Mouse (Mus musculus): ENCODE measurements around the gene Ece2. TPM values are rescaled to one million over a fixed set of nuclear protein-coding genes. Genes with fewer than 3 reads are reported as not detected.
A peak's percentile ranks its signal among the peaks of the same experiment; 100 is the strongest.

Ece2 gene
- polyA plus RNA-seq (2016; fragmentation: Nextera tagmentation; extraction: Ambion mirVana): 7.8 and 9.7 TPM in 2 replicates

GRCm38 (mm10) chr16:20629731-20630634, at the start of gene Ece2:
Gene Ece2, plus strand, starts transcription at chr16:20629828.
- Histone ChIP-seq H3K4me3 (peak within 1 kb of the TSS; percentile 63), H3K27ac (replicated peaks) (no peak within 1 kb of the TSS)
- WGBS: 9% methylated on average over 43 of the region's 54 CpGs

DNA sequence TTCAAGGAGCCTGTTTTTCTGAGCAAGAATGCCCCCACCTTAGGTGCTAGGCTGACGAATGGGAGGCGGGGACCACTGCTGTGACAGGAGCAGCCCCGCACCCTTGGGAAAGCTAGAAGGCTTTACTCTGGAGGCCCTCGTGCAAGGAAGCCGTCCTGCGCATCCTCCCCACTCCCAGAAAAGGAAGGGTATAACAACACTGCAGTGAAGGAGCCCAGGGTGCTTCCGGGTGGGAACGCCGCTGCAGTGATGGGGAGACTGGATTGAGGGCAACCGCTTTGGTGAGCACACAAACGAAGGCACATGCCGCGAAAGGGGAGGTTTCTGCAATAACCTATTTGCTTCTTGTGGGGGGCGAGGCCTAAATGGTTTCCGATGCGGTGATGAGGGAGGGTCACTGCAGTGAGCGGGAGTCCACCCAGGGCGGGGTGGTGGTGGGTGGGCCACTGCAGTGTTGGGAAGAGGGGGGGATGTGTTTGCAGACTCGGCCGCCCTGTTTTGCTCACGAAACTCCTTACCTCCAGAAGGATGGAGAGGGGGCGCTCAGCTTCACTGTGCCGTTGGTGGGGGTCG, 40.2 kb upstream of the Ece2 start, which contains the start of gene Vwa5b2:
Gene Vwa5b2, plus strand, starts transcription at position 106 of the 573 bp plus-strand sequence.
- 1% methylated on average over 24 of the region's 24 CpGs for WGBS
- Histone ChIP-seq H3K27me3 (peaks cover 72% of the 10 kb centered on the region), H3K9me3 (no peaks in the 10 kb centered on the region), H3K27ac (replicated peaks) (no peak within 1 kb of the TSS), H3K9ac (replicated peaks) (peak within 1 kb of the TSS; percentile 61), H3K36me3 (no peaks in the 10 kb centered on the region), H3K4me1 (peaks cover 24% of the 10 kb centered on the region), H3K4me2 (replicated peaks) (peak within 1 kb of the TSS; percentile 80), H3K4me3 (peak within 1 kb of the TSS; percentile 51)
- peak; percentile 79 for ATAC-seq (ENCODE audit: low FRiP score, low read depth)

More at GRCm38 (mm10) chr16:20629731-20630634, at the start of gene Ece2:
- Histone ChIP-seq H3K4me2 (replicated peaks) (peak within 1 kb of the TSS; percentile 97), H3K9ac (replicated peaks) (peak within 1 kb of the TSS; percentile 78), H3K27me3 (peaks cover 18% of the 10 kb centered on the region), H3K4me1 (0 out of 2 replicates have a peak, but pooled peaks cover 12% of the 10 kb centered on the region), H3K36me3 (peaks cover 6% of the 10 kb centered on the region; the same call in 1 of the 2 replicates), H3K9me3 (no peaks in the 10 kb centered on the region)
- peak; percentile 74 for ATAC-seq (ENCODE audit: low FRiP score, low read depth)

DNA sequence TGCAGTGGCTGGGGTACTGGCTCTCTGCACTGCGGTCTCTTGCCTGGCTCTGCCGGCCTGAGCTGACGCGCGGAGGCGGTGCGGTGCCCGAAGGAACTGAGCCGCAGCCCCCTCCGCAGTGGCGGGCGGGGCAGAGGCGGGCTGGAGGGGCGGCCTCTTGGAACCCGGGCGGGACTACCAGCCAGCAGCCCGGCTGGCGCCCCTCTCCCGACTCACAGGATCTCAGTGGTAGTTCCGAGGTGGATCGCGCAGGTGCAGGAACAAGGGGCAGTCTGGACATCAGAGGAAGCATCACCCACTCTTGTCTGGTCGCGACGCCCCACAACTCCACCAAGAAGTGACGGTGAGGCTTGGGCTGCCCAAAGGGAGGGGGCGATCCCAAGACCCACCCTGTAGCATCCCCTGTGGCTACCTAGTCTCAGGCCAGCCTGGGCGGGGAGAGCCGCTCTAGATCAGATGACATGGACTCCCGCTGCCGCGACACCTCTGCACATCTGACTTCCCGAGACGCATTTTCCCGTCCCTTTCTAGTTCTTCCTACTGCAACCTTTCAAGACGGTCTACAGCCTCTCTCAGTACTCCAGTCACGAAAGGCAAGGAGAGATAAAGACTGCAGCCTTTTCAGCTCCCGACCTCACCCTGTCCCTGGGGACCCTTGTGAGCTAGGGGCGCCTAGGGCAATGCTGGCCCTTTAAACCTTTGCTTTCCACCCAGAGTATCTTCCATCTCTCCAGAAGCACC, 39.5 kb upstream of the Ece2 start:
- ATAC-seq (ENCODE audit: low FRiP score, low read depth): peak; percentile 87
- peak overlapping the region; percentile 61 for H3K9ac ChIP-seq (replicated peaks)
- H3K4me1 ChIP-seq: peaks cover 24% of the 10 kb centered on the region
- H3K36me3 ChIP-seq: no peaks in the 10 kb centered on the region
- no peak overlapping the region for H3K27ac ChIP-seq (replicated peaks)
- H3K4me2 ChIP-seq (replicated peaks): peak overlapping the region; percentile 80
- no peaks in the 10 kb centered on the region for H3K9me3 ChIP-seq
- peaks cover 75% of the 10 kb centered on the region for H3K27me3 ChIP-seq
- WGBS: under 1% methylated on average over 35 of the region's 39 CpGs
- H3K4me3 ChIP-seq: peak overlapping the region; percentile 51

GRCm38 (mm10) chr16:20590680-20591038, 39.0 kb upstream of the Ece2 start:
- peaks cover 75% of the 10 kb centered on the region for H3K27me3 ChIP-seq
- H3K36me3 ChIP-seq: no peaks in the 10 kb centered on the region
- WGBS: 4% methylated on average over 16 of the region's 17 CpGs
- no peak for ATAC-seq (ENCODE audit: low FRiP score, low read depth)
- H3K4me3 ChIP-seq: peak overlapping the region; percentile 51
- no peaks in the 10 kb centered on the region for H3K9me3 ChIP-seq
- H3K4me2 ChIP-seq (replicated peaks): peak overlapping the region; percentile 80
- H3K27ac ChIP-seq (replicated peaks): no peak overlapping the region
- H3K4me1 ChIP-seq: peaks cover 24% of the 10 kb centered on the region
- no peak overlapping the region; the same call in 1 of the 2 replicates for H3K9ac ChIP-seq (replicated peaks)

DNA sequence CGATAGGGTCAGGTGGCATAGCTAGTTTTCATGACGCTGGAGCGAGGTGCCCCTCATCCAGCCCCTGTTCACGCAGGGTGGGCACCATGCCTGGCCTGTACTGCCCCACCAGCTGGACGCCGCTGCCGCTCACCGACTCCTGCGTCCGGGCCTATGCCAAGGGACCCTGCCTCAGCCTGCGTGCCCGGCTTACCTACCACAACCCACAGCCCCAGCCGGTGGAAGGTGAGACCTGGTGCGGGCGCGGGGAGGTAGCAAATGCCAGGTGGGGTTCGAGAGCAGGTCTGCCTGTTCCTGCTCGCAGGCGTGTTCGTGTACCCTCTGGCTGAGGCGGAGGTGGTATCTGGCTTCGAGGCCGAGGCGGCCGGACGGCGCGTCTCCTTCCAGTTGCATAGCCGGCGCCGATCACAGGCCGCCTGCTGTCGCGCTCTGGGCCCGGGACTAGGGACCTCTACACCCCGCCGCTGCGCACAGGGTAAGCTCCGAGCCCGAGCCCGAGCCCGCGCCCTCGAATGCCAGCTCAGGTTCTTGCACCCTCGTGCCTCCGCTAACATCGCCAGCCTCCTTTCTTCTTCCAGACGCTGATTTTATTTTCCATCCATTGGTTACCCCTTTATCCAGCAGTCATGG, 38.4 kb upstream of the Ece2 start:
- H3K9me3 ChIP-seq: no peaks in the 10 kb centered on the region
- peak overlapping the region; percentile 51 for H3K4me3 ChIP-seq
- H3K36me3 ChIP-seq: no peaks in the 10 kb centered on the region
- no peak for ATAC-seq (ENCODE audit: low FRiP score, low read depth)
- H3K4me2 ChIP-seq (replicated peaks): peak overlapping the region; percentile 80
- no peak overlapping the region for H3K9ac ChIP-seq (replicated peaks)
- peaks cover 78% of the 10 kb centered on the region for H3K27me3 ChIP-seq
- H3K27ac ChIP-seq (replicated peaks): no peak overlapping the region
- peaks cover 24% of the 10 kb centered on the region for H3K4me1 ChIP-seq
- WGBS: 4% methylated on average over 48 of the region's 48 CpGs

- Histone ChIP-seq H3K4me3 (no peak overlapping the region), H3K9ac (replicated peaks) (no peak overlapping the region), H3K27ac (replicated peaks) (no peak overlapping the region), H3K4me1 (peaks cover 12% of the 10 kb centered on the region), H3K36me3 (no peaks in the 10 kb centered on the region), H3K9me3 (no peaks in the 10 kb centered on the region), H3K27me3 (peaks cover 53% of the 10 kb centered on the region), H3K4me2 (replicated peaks) (no peak overlapping the region)
- ATAC-seq (ENCODE audit: low FRiP score, low read depth): no peak
- 86% methylated on average over 7 of the region's 7 CpGs for WGBS
Measured at GRCm38 (mm10) chr16:20595060-20595673, 34.5 kb upstream of the Ece2 start.

DNA sequence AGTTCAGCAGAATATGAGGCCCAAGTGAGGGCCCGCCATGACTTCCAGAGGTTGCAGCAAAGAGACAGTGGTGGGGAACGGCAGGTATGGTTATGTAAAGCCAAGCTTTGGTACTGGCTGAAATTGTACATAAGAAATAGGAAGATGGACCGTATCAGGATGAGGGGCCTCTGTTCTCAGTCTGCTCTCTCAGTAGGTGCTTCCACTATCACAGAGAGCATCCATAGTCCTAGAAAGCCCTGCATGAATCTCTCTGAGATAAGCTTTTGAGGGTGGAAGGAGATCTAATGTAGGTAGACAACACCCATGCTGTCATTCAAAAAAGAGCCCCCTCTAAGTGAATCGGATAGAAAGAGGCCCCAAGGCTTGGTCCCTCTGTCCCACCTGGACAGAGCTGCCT, 33.9 kb upstream of the Ece2 start:
- peaks cover 47% of the 10 kb centered on the region for H3K27me3 ChIP-seq
- H3K4me2 ChIP-seq (replicated peaks): no peak overlapping the region
- H3K4me1 ChIP-seq: peaks cover 7% of the 10 kb centered on the region
- no peak overlapping the region for H3K4me3 ChIP-seq
- no peak overlapping the region for H3K27ac ChIP-seq (replicated peaks)
- no peaks in the 10 kb centered on the region for H3K36me3 ChIP-seq
- ATAC-seq (ENCODE audit: low FRiP score, low read depth): no peak
- 82% methylated on average over 4 of the region's 4 CpGs for WGBS
- H3K9ac ChIP-seq (replicated peaks): no peak overlapping the region
- no peaks in the 10 kb centered on the region for H3K9me3 ChIP-seq

GRCm38 (mm10) chr16:20596687-20597441, 32.8 kb upstream of the Ece2 start:
- H3K36me3 ChIP-seq: no peaks in the 10 kb centered on the region
- no peak overlapping the region for H3K4me3 ChIP-seq
- H3K27me3 ChIP-seq: peaks cover 36% of the 10 kb centered on the region
- 79% methylated on average over 7 of the region's 7 CpGs for WGBS
- H3K9me3 ChIP-seq: no peaks in the 10 kb centered on the region
- no peak for ATAC-seq (ENCODE audit: low FRiP score, low read depth)
- H3K4me2 ChIP-seq (replicated peaks): no peak overlapping the region
- H3K27ac ChIP-seq (replicated peaks): no peak overlapping the region
- H3K9ac ChIP-seq (replicated peaks): no peak overlapping the region
- no peaks in the 10 kb centered on the region for H3K4me1 ChIP-seq

- Histone ChIP-seq H3K9ac (replicated peaks) (no peak overlapping the region), H3K27me3 (peaks cover 8% of the 10 kb centered on the region; the same call in 1 of the 2 replicates)
- WGBS: 87% methylated on average over 5 of the region's 5 CpGs
Measured at GRCm38 (mm10) chr16:20600511-20600910, 29.1 kb upstream of the Ece2 start.

GRCm38 (mm10) chr16:20604705-20605104, 24.9 kb upstream of the Ece2 start:
- no peaks in the 10 kb centered on the region for H3K9me3 ChIP-seq
- no peaks in the 10 kb centered on the region for H3K27me3 ChIP-seq
- H3K4me3 ChIP-seq: no peak overlapping the region
- no peak overlapping the region for H3K9ac ChIP-seq (replicated peaks)
- no peak for ATAC-seq (ENCODE audit: low FRiP score, low read depth)
- no peak overlapping the region for H3K27ac ChIP-seq (replicated peaks)
- WGBS: 88% methylated on average over 9 of the region's 9 CpGs
- no peak overlapping the region for H3K4me2 ChIP-seq (replicated peaks)
- H3K4me1 ChIP-seq: peaks cover 12% of the 10 kb centered on the region
- peaks cover 44% of the 10 kb centered on the region for H3K36me3 ChIP-seq

More at GRCm38 (mm10) chr16:20600511-20600910, 29.1 kb upstream of the Ece2 start:
- Histone ChIP-seq H3K36me3 (peaks cover 17% of the 10 kb centered on the region), H3K4me3 (no peak overlapping the region), H3K4me2 (replicated peaks) (no peak overlapping the region), H3K4me1 (no peaks in the 10 kb centered on the region), H3K27ac (replicated peaks) (no peak overlapping the region), H3K9me3 (no peaks in the 10 kb centered on the region)
- ATAC-seq (ENCODE audit: low FRiP score, low read depth): no peak
